Mouse (Mus musculus): ENCODE measurements at regions not wholly inside any gene's neighbourhood (a gene's known extent, or its start where the extent isn't known, plus 50 kb on each side); places are given as distances from the start of the nearest gene placed in this dataset.
"Not testable (repeated sequence)": the region's sequence is repeated elsewhere in the genome, so short reads cannot be mapped to it uniquely, and the experiment has no call there.

DNA sequence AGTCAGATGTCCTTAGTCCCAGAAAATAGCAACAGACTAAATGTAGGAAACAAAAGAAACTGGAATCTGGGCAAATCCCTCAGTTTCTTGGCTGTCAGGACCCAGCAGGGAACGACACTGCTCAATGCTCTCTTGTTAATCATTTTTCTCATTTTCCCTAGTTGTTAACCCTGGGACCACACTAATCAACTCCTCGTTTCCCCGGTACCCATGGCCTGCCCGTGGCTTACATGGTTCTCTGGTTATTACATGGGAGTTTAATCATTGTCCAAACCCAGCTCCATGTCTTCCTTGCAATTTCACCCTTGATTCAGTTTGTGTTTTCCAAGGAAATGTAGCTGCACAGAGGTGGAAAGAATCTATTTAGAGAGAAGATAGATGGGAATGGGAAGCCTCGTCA lies 580.1 kb upstream of the Klhl29 start:
- H3K9ac ChIP-seq (ENCODE audit: low read depth, low read length): no peak overlapping the region
- H3K27me3 ChIP-seq (ENCODE audit: control insufficient read depth, insufficient read depth, low read length): no peaks in the 10 kb centered on the region
- no peak overlapping the region for H3K27ac ChIP-seq
- no peak for DNase-seq
- no peak overlapping the region for H3K4me3 ChIP-seq
- no peaks in the 10 kb centered on the region for H3K4me1 ChIP-seq (ENCODE audit: control insufficient read depth, insufficient read depth, low read length)
- intact Hi-C loops (cut with DNase I): no loop called here
- no peaks in the 10 kb centered on the region for H3K36me3 ChIP-seq (ENCODE audit: control insufficient read depth, insufficient read depth, low read length)
- WGBS: 75% methylated on average over 5 of the region's 5 CpGs
- H3K79me2 ChIP-seq (replicated peaks; ENCODE audit: control insufficient read depth, insufficient read depth, low read length): no peaks in the 10 kb centered on the region
- TF ChIP-seq POLR2A (IDR thresholded peaks at IDR 0.05; ENCODE audit: insufficient read depth, low read depth, low read length) (no peak), EP300 (IDR thresholded peaks at IDR 0.05; ENCODE audit: insufficient read depth, low read depth, low read length) (no peak), CTCF (IDR thresholded peaks at IDR 0.05) (no peak)

DNA sequence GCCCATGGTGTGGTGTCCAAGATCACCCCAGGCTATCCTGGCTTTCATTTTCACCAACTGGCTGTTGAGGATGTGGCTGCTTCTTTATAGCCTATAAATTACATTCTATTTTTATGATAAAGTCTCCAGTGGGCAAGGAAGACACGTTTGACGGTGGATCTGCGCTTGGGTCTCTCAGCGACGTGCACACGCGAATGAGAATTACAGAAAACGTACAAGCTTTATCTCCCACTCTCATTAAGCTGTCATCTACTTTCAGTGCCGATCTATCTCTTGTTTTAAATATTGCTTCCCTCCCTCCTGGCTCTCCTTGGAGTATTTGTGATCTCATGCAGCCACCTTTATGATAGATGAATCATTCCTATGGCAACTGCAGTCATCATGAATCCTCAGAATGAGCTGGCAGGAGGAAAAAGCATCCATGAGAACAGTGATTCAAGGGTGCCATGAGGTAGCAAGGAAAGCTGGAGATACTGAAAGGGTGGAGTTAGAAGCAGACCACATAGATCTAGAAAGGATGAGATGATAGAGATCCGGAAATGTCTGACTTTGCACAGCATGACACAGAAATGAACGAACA lies 568.0 kb upstream of the Klhl29 start:
- H3K27ac ChIP-seq: no peak overlapping the region
- TF ChIP-seq POLR2A (IDR thresholded peaks at IDR 0.05; ENCODE audit: insufficient read depth, low read depth, low read length) (no peak), EP300 (IDR thresholded peaks at IDR 0.05; ENCODE audit: insufficient read depth, low read depth, low read length) (no peak), CTCF (IDR thresholded peaks at IDR 0.05) (no peak)

DNA sequence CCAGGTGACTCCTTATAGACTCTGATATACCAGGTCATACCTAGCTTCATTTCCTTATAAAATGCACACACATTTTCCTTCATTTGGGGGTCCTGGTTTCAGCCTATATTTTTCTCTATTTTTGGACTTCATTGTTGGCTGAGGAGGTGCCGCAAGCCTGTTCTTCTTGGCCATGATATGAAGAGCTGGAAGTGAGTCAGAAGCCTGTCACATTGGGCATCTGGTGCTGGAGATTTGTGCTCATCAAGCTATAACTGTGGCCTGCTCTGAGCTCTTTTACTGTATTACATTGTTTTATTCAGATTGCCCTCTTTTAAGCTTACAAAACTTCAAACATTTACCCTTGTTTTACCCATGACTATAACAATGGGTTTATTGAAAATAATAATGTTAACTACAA lies 545.8 kb upstream of the Klhl29 start:
- intact Hi-C loops (cut with DNase I): no loop called here
- no peak for TF ChIP-seq POLR2A (IDR thresholded peaks at IDR 0.05; ENCODE audit: insufficient read depth, low read depth, low read length)
- TF ChIP-seq EP300 (IDR thresholded peaks at IDR 0.05; ENCODE audit: insufficient read depth, low read depth, low read length): no peak
- TF ChIP-seq CTCF (IDR thresholded peaks at IDR 0.05): no peak
- 66% methylated on average over 1 of the region's 1 CpGs for WGBS

More for the DNA sequence above, 568.0 kb upstream of the Klhl29 start:
- Histone ChIP-seq H3K79me2 (replicated peaks; ENCODE audit: control insufficient read depth, insufficient read depth, low read length) (no peaks in the 10 kb centered on the region), H3K4me1 (ENCODE audit: control insufficient read depth, insufficient read depth, low read length) (no peaks in the 10 kb centered on the region), H3K27me3 (ENCODE audit: control insufficient read depth, insufficient read depth, low read length) (no peaks in the 10 kb centered on the region), H3K36me3 (ENCODE audit: control insufficient read depth, insufficient read depth, low read length) (no peaks in the 10 kb centered on the region), H3K9ac (ENCODE audit: low read depth, low read length) (no peak overlapping the region), H3K4me3 (no peak overlapping the region)
- no peak for DNase-seq
- intact Hi-C loops (cut with DNase I): no loop called here
- 79% methylated on average over 11 of the region's 11 CpGs for WGBS

DNA sequence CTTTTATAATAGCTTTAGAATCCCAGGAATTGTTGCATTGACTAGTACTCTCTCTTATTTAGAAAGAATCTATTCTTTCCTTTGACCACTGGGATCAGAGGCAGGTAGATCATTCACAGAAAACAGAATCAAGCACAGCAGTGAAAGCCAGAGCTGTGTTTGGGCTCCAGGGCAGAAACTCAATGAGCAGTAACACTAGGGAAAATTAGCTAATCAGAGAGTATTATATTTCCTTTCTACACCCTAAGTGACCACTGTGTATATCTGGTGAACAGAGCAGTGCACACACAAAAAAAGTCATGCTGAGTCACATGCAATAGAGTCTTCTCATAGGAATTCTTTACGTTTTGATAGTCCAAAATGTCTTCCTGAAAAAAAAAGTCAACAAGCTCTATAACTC lies 542.5 kb upstream of the Klhl29 start:
- no peak overlapping the region for H3K27ac ChIP-seq
- H3K9ac ChIP-seq (ENCODE audit: low read depth, low read length): no peak overlapping the region
- H3K4me1 ChIP-seq (ENCODE audit: control insufficient read depth, insufficient read depth, low read length): no peaks in the 10 kb centered on the region
- H3K79me2 ChIP-seq (replicated peaks; ENCODE audit: control insufficient read depth, insufficient read depth, low read length): no peaks in the 10 kb centered on the region
- no peak overlapping the region for H3K4me3 ChIP-seq
- DNase-seq: no peak
- no peaks in the 10 kb centered on the region for H3K27me3 ChIP-seq (ENCODE audit: control insufficient read depth, insufficient read depth, low read length)
- intact Hi-C loops (cut with DNase I): no loop called here
- WGBS: 39% methylated on average over 1 of the region's 1 CpGs
- H3K36me3 ChIP-seq (ENCODE audit: control insufficient read depth, insufficient read depth, low read length): no peaks in the 10 kb centered on the region
- no peak for TF ChIP-seq CTCF (IDR thresholded peaks at IDR 0.05)

More for the DNA sequence above, 545.8 kb upstream of the Klhl29 start:
- H3K27ac ChIP-seq: no peak overlapping the region
- DNase-seq: no peak
- no peaks in the 10 kb centered on the region for H3K36me3 ChIP-seq (ENCODE audit: control insufficient read depth, insufficient read depth, low read length)
- no peaks in the 10 kb centered on the region for H3K4me1 ChIP-seq (ENCODE audit: control insufficient read depth, insufficient read depth, low read length)
- no peaks in the 10 kb centered on the region for H3K27me3 ChIP-seq (ENCODE audit: control insufficient read depth, insufficient read depth, low read length)
- no peaks in the 10 kb centered on the region for H3K79me2 ChIP-seq (replicated peaks; ENCODE audit: control insufficient read depth, insufficient read depth, low read length)
- no peak overlapping the region for H3K4me3 ChIP-seq
- no peak overlapping the region for H3K9ac ChIP-seq (ENCODE audit: low read depth, low read length)

DNA sequence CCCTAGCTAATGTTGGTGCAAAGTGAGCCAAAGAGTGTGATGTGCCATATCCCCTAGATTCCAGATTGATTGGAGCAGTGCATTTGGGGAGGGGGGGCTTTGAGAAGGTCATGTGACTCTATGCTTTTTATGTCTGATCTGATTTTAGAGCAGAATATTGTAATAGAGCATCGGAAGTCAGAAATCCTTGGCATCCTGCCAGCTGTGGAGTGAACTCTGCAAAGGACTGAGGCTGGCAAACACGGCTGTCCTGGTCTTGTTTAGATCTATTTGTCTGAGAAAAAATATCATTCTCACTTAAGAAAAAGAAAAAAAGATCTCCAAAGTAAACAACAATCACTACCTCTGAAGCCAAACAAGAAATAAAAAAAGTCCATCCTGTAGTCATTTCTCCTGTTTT lies 530.8 kb upstream of the Klhl29 start:
- no peaks in the 10 kb centered on the region for H3K79me2 ChIP-seq (replicated peaks; ENCODE audit: control insufficient read depth, insufficient read depth, low read length)
- H3K36me3 ChIP-seq (ENCODE audit: control insufficient read depth, insufficient read depth, low read length): no peaks in the 10 kb centered on the region
- TF ChIP-seq CTCF (IDR thresholded peaks at IDR 0.05) (no peak), EP300 (IDR thresholded peaks at IDR 0.05; ENCODE audit: insufficient read depth, low read depth, low read length) (no peak), POLR2A (IDR thresholded peaks at IDR 0.05; ENCODE audit: insufficient read depth, low read depth, low read length) (no peak)
- DNase-seq: no peak
- intact Hi-C loops (cut with DNase I): no loop called here
- no peak overlapping the region for H3K9ac ChIP-seq (ENCODE audit: low read depth, low read length)
- H3K27me3 ChIP-seq (ENCODE audit: control insufficient read depth, insufficient read depth, low read length): no peaks in the 10 kb centered on the region
- H3K27ac ChIP-seq: no peak overlapping the region
- H3K4me3 ChIP-seq: no peak overlapping the region
- 33% methylated on average over 2 of the region's 2 CpGs for whole genome bisulfite sequencing
- no peaks in the 10 kb centered on the region for H3K4me1 ChIP-seq (ENCODE audit: control insufficient read depth, insufficient read depth, low read length)

DNA sequence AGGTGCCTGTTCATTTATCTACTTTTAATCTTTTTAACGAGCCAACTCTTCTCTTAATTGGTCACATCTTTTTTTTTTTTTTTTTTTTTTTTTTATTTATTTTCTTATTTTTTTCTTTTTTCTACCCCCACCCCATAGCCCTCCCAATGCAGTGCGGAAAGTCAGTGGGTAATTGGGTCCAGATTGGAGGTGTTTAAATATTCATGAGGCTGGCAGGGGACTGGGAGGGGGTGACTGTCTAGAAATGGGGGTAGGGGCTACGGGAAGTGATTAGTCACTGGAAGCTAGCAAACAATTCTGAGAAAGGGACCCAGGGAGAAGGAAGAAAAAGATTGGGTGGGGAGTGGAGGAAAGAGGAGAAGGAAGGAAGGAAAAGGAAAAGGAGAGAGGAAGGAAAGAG lies 516.3 kb upstream of the Klhl29 start:
- H3K9ac ChIP-seq (ENCODE audit: low read depth, low read length); DNase-seq; H3K27ac ChIP-seq; H3K79me2 ChIP-seq (replicated peaks; ENCODE audit: control insufficient read depth, insufficient read depth, low read length); H3K36me3 ChIP-seq (ENCODE audit: control insufficient read depth, insufficient read depth, low read length); H3K27me3 ChIP-seq (ENCODE audit: control insufficient read depth, insufficient read depth, low read length); intact Hi-C loops (cut with DNase I); H3K4me3 ChIP-seq; H3K4me1 ChIP-seq (ENCODE audit: control insufficient read depth, insufficient read depth, low read length): not testable (repeated sequence)
- WGBS: 45% methylated on average over 2 of the region's 3 CpGs

Data from heart, adult 2 months (tissue).